Mouse (Mus musculus) MEL (cell line): ENCODE measurements at regions not wholly inside any gene's neighbourhood (a gene's known extent, or its start where the extent isn't known, plus 50 kb on each side); places are given as distances from the start of the nearest gene placed in this dataset.
A peak's percentile ranks its signal among the peaks of the same experiment; 100 is the strongest.

ENCODE experiments used
- DNase-seq: peaks from one replicate; pipeline ENCODE4 v3.0.0; 2011; ENCODE audit warnings: low read depth, low spot score
- H3K27ac ChIP-seq: 2 replicates; pipeline ENCODE4 v1.5.1; 2012; ENCODE audit warnings: low read depth, mild to moderate bottlenecking, control low read depth, low read length, moderate library complexity; ENCODE audit not compliant: control insufficient read depth
- H3K27me3 ChIP-seq, 2 experiments: fragments of 150-350 bp in 1 of 2; sonication (generic) in 1 of 2; 2 replicates each; pipeline ENCODE4 v1.6.1; 2012; ENCODE audit warnings: low read length in 2 of 2, mild to moderate bottlenecking in 2 of 2, improper control_type of control experiment in 1 of 2, moderate library complexity in 1 of 2; ENCODE audit not compliant: insufficient read depth in 2 of 2, control insufficient read depth in 1 of 2
- H3K36me3 ChIP-seq, 2 experiments: 2 replicates each; pipeline ENCODE4 v1.6.1; 2012 to 2014; ENCODE audit warnings: low read length in 2 of 2, improper control_type of control experiment in 1 of 2, inconsistent platforms in 1 of 2, mild to moderate bottlenecking in 1 of 2; ENCODE audit not compliant: insufficient read depth in 2 of 2, control insufficient read depth in 1 of 2
- H3K4me1 ChIP-seq, 2 experiments: fragments of 150-350 bp in 1 of 2; sonication (generic) in 1 of 2; 2 replicates each; pipeline ENCODE4 v1.6.1; 2012; ENCODE audit warnings: low read length in 2 of 2, improper control_type of control experiment in 1 of 2, mild to moderate bottlenecking in 1 of 2; ENCODE audit not compliant: insufficient read depth in 2 of 2, control insufficient read depth in 1 of 2
- H3K4me3 ChIP-seq, 2 experiments: fragments of 150-350 bp in 1 of 2; sonication (generic) in 1 of 2; 2 replicates each; pipeline ENCODE4 v1.5.1; 2012; ENCODE audit warnings: low read depth in 2 of 2, low read length in 2 of 2, mild to moderate bottlenecking in 2 of 2, moderate library complexity in 2 of 2, control low read depth in 1 of 2, improper control_type of control experiment in 1 of 2; ENCODE audit not compliant: control insufficient read depth in 1 of 2, insufficient read depth in 1 of 2
- H3K79me2 ChIP-seq: 2 replicates; pipeline ENCODE4 v1.6.1; 2012; ENCODE audit warnings: mild to moderate bottlenecking, low read length, moderate library complexity; ENCODE audit not compliant: control insufficient read depth, poor library complexity, insufficient read depth
- H3K9ac ChIP-seq: 2 replicates; pipeline ENCODE4 v1.6.1; 2012; ENCODE audit warnings: low read depth, mild to moderate bottlenecking, control low read depth, low read length, moderate library complexity; ENCODE audit not compliant: control insufficient read depth, poor library complexity, severe bottlenecking
- H3K9me3 ChIP-seq: fragments of 150-350 bp; sonication (generic); replicated peaks from 2 replicates; pipeline ENCODE4 v1.6.1; 2012; ENCODE audit warnings: mild to moderate bottlenecking, low read length, improper control_type of control experiment, moderate library complexity; ENCODE audit not compliant: insufficient read depth
- BHLHE40 ChIP-seq: IDR thresholded peaks from 2 replicates; pipeline ENCODE4 v1.6.1; 2012; ENCODE audit warnings: low read depth, mild to moderate bottlenecking, inconsistent platforms, low read length, improper control_type of control experiment, borderline replicate concordance
- CHD1 ChIP-seq: IDR thresholded peaks from 2 replicates; pipeline ENCODE4 v1.6.1; 2012; ENCODE audit warnings: low read depth, mild to moderate bottlenecking, inconsistent platforms, low read length, improper control_type of control experiment
- CHD2 ChIP-seq: IDR thresholded peaks from 2 replicates; pipeline ENCODE4 v1.6.1; 2011; ENCODE audit warnings: low read length, improper control_type of control experiment
- CTCF ChIP-seq, 3 experiments: IDR thresholded peaks in 2 of 3; conservative IDR thresholded peaks in 1 of 3; 2 replicates each; pipeline ENCODE4 v1.5.1; 2011 to 2012; ENCODE audit warnings: low read length in 3 of 3, low read depth in 2 of 3, mild to moderate bottlenecking in 2 of 3, improper control_type of control experiment in 1 of 3, inconsistent platforms in 1 of 3, mixed read lengths in 1 of 3, moderate library complexity in 1 of 3; ENCODE audit not compliant: control insufficient read depth in 1 of 3, insufficient read depth in 1 of 3, poor library complexity in 1 of 3, severe bottlenecking in 1 of 3
- ETS1 ChIP-seq: IDR thresholded peaks from 2 replicates; pipeline ENCODE4 v1.6.1; 2012; ENCODE audit warnings: low read depth, mild to moderate bottlenecking, inconsistent platforms, low read length, improper control_type of control experiment, moderate library complexity
- GABPA ChIP-seq: IDR thresholded peaks from 2 replicates; pipeline ENCODE4 v1.6.1; 2012; ENCODE audit warnings: low read depth, mild to moderate bottlenecking, inconsistent platforms, low read length, improper control_type of control experiment, moderate library complexity
- HCFC1 ChIP-seq: IDR thresholded peaks from 2 replicates; pipeline ENCODE4 v1.6.1; 2012; ENCODE audit warnings: low read depth, mild to moderate bottlenecking, inconsistent platforms, low read length, improper control_type of control experiment, moderate library complexity
- JUND ChIP-seq: IDR thresholded peaks from 2 replicates; pipeline ENCODE4 v1.6.1; 2011; ENCODE audit warnings: low read depth, mild to moderate bottlenecking, improper control_type of control experiment, low read length
- MAZ ChIP-seq: IDR thresholded peaks from 2 replicates; pipeline ENCODE4 v1.6.1; 2012; ENCODE audit warnings: low read depth, mild to moderate bottlenecking, inconsistent platforms, low read length, improper control_type of control experiment
- MEF2A ChIP-seq: IDR thresholded peaks from 2 replicates; pipeline ENCODE4 v1.6.1; 2014; ENCODE audit warnings: low read depth, mild to moderate bottlenecking, inconsistent platforms, low read length, improper control_type of control experiment; ENCODE audit not compliant: poor library complexity, insufficient replicate concordance, severe bottlenecking; ENCODE audit errors: extremely low read depth
- MXI1 ChIP-seq: IDR thresholded peaks from 2 replicates; pipeline ENCODE4 v1.6.1; 2011; ENCODE audit warnings: mild to moderate bottlenecking, low read depth, low read length, improper control_type of control experiment
- MYB ChIP-seq: IDR thresholded peaks from 2 replicates; pipeline ENCODE4 v1.6.1; 2011; ENCODE audit warnings: mild to moderate bottlenecking, low read depth, low read length, improper control_type of control experiment
- NELFE ChIP-seq: IDR thresholded peaks from 2 replicates; pipeline ENCODE4 v1.6.1; 2011; ENCODE audit warnings: low read depth, low read length, improper control_type of control experiment
- POLR2A ChIP-seq, 2 experiments: IDR thresholded peaks; 2 replicates each; pipeline ENCODE4 v1.6.1; 2011 to 2012; ENCODE audit warnings: low read length in 2 of 2, mild to moderate bottlenecking in 2 of 2, control low read depth in 1 of 2, improper control_type of control experiment in 1 of 2, low read depth in 1 of 2, moderate library complexity in 1 of 2; ENCODE audit not compliant: control insufficient read depth in 1 of 2, insufficient read depth in 1 of 2, poor library complexity in 1 of 2
- SMC3 ChIP-seq: IDR thresholded peaks from 2 replicates; pipeline ENCODE4 v1.6.1; 2011; ENCODE audit warnings: low read depth, low read length, improper control_type of control experiment
- TAL1 ChIP-seq: IDR thresholded peaks from 2 replicates; pipeline ENCODE4 v1.6.1; 2012; ENCODE audit warnings: mild to moderate bottlenecking, inconsistent platforms, low read length, moderate library complexity, mixed read lengths
- TBP ChIP-seq: IDR thresholded peaks from 2 replicates; pipeline ENCODE4 v1.8.0; 2011; ENCODE audit warnings: low read depth, low read length, improper control_type of control experiment
- TCF12 ChIP-seq: IDR thresholded peaks from 2 replicates; pipeline ENCODE4 v1.6.1; 2014; ENCODE audit warnings: low read depth, mild to moderate bottlenecking, inconsistent platforms, low read length, improper control_type of control experiment, moderate library complexity
- UBTF ChIP-seq: IDR thresholded peaks from 2 replicates; pipeline ENCODE4 v1.6.1; 2012; ENCODE audit warnings: low read depth, mild to moderate bottlenecking, inconsistent platforms, low read length, improper control_type of control experiment, moderate library complexity, borderline replicate concordance; ENCODE audit not compliant: insufficient read depth
- USF2 ChIP-seq, 2 experiments: IDR thresholded peaks; 2 replicates each; pipeline ENCODE4 v1.6.1; 2011 to 2012; ENCODE audit warnings: improper control_type of control experiment in 2 of 2, low read length in 2 of 2, borderline replicate concordance in 1 of 2, inconsistent platforms in 1 of 2, low read depth in 1 of 2, mild to moderate bottlenecking in 1 of 2; ENCODE audit not compliant: insufficient read depth in 1 of 2
- ZC3H11A ChIP-seq: IDR thresholded peaks from 2 replicates; pipeline ENCODE4 v1.6.1; 2012; ENCODE audit warnings: low read depth, mild to moderate bottlenecking, inconsistent platforms, low read length, improper control_type of control experiment
- ZKSCAN1 ChIP-seq: IDR thresholded peaks from 2 replicates; pipeline ENCODE4 v1.6.1; 2012; ENCODE audit warnings: low read depth, mild to moderate bottlenecking, inconsistent platforms, low read length, improper control_type of control experiment, moderate library complexity
- ZMIZ1 ChIP-seq: IDR thresholded peaks from 2 replicates; pipeline ENCODE4 v1.6.1; 2012; ENCODE audit warnings: low read depth, mild to moderate bottlenecking, inconsistent platforms, low read length, improper control_type of control experiment, moderate library complexity
- ZNF384 ChIP-seq: IDR thresholded peaks from 2 replicates; pipeline ENCODE4 v1.6.1; 2012; ENCODE audit warnings: low read depth, mild to moderate bottlenecking, inconsistent platforms, low read length, improper control_type of control experiment

DNA sequence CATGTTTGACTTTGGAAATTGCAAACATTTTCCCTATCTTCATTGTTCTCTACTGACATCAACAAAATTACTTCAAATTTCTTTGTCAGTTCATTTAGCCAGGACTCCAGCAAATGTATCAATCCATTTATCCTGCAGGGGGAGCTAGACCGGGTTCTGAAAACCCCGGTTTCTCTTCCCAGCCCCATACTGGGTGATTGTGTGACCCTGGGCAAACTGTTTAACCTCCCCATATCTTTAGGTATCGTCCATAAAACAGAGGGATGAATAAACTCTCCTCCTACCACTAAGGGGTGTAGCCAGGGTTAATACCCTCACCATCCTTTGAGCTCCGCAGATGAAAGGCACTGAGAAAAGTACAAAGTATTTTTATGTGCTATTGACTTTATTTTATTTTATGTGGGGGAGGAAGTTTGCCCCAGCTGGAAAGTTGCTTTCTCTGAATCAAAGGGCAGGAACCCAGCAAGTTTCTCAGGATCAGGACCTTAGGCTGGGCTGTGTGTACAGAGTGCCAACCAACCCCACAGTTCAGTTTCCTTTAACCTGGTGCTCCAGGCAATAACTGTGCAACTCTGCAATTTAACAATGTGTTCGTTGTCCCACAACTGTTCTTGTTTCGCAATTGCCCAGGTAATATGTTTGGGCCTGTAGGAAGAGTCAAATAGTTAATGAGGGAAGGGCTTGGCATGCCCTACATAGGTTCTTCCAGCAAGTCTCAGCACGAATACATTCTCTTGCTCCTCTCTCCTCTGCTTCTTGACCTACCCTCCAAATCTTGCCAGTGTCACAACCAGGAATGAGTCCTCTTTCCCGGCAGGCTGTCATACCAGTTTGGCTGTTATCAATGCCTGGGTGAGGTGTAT, 696.1 kb upstream of the A1bg start:
- no peaks in the 10 kb centered on the region for H3K27me3 ChIP-seq
- TF ChIP-seq MAZ (no peak), NELFE (no peak), HCFC1 (no peak), UBTF (no peak), MYB (no peak), CHD2 (no peak), CTCF (IDR thresholded peaks at IDR 0.05 in 2 of 3, conservative IDR thresholded peaks at IDR 0.05 in 1 of 3; ENCODE audit: control insufficient read depth in 1 of 3, insufficient read depth in 1 of 3, low read depth in 2 of 3, low read length in 3 of 3, poor library complexity in 1 of 3, severe bottlenecking in 1 of 3) (peak in 1 of 3 experiments; percentile 1; a peak in 1 of 6 replicates)
- H3K79me2 ChIP-seq: no peaks in the 10 kb centered on the region
- no peaks in the 10 kb centered on the region for H3K9me3 ChIP-seq
- H3K4me3 ChIP-seq: no peak overlapping the region
- no peaks in the 10 kb centered on the region for H3K4me1 ChIP-seq
- no peak overlapping the region for H3K9ac ChIP-seq
- no peak overlapping the region for H3K27ac ChIP-seq
- DNase-seq: no peak
- no peaks in the 10 kb centered on the region for H3K36me3 ChIP-seq

DNA sequence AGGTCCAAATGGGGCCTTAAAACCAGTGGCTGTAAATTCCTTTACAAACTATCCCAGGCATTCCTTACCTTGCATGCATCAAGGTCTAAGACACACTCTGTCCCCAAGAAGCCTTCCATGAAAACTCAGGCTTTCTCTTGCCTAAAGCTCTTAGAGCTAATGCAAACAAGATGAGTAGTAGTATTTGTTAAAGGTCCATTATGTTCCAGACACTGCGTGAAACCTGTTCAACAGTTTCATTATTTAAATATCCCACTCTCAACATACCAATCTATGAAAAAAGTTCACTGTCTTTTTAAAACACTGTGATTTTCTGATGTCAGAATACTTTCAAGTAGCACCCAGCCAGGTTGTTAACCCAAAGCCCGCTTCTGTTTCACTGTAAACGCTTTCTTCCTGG, 687.9 kb upstream of the A1bg start:
- Histone ChIP-seq H3K79me2 (no peaks in the 10 kb centered on the region), H3K9me3 (no peaks in the 10 kb centered on the region), H3K9ac (no peak overlapping the region), H3K4me3 (no peak overlapping the region), H3K27ac (no peak overlapping the region), H3K4me1 (no peaks in the 10 kb centered on the region), H3K36me3 (no peaks in the 10 kb centered on the region), H3K27me3 (no peaks in the 10 kb centered on the region)
- no peak for DNase-seq
- TF ChIP-seq GABPA: no peak
- TF ChIP-seq USF2 (IDR thresholded peaks at IDR 0.05; ENCODE audit: borderline replicate concordance in 1 of 2, insufficient read depth in 1 of 2, low read depth in 1 of 2, low read length in 2 of 2): no peak
- no peak for TF ChIP-seq SMC3
- TF ChIP-seq TAL1: no peak
- TF ChIP-seq BHLHE40: no peak
- no peak for TF ChIP-seq ZC3H11A
- no peak for TF ChIP-seq TCF12
- no peak for TF ChIP-seq ETS1
- TF ChIP-seq MAZ: no peak
- no peak for TF ChIP-seq POLR2A (IDR thresholded peaks at IDR 0.05; ENCODE audit: control insufficient read depth in 1 of 2, insufficient read depth in 1 of 2, low read depth in 1 of 2, low read length in 2 of 2, poor library complexity in 1 of 2)
- no peak for TF ChIP-seq CHD2
- no peak for TF ChIP-seq CHD1
- TF ChIP-seq MEF2A: no peak
- no peak for TF ChIP-seq ZMIZ1
- TF ChIP-seq TBP: no peak
- no peak for TF ChIP-seq ZKSCAN1
- no peak for TF ChIP-seq JUND
- no peak for TF ChIP-seq ZNF384
- no peak for TF ChIP-seq MXI1
